Mouse (Mus musculus): ENCODE measurements around the gene Pbx1.

The Pbx1 gene

GRCm38 (mm10) chr1:168268224-168268623, 163.8 kb downstream of the Pbx1 start:
- DNase-seq (ENCODE audit: low read depth), result no peak

- DNase-seq (ENCODE audit: low read depth), result no peak
Measured at GRCm38 (mm10) chr1:168265594-168266390, 166.3 kb downstream of the Pbx1 start.

DNA sequence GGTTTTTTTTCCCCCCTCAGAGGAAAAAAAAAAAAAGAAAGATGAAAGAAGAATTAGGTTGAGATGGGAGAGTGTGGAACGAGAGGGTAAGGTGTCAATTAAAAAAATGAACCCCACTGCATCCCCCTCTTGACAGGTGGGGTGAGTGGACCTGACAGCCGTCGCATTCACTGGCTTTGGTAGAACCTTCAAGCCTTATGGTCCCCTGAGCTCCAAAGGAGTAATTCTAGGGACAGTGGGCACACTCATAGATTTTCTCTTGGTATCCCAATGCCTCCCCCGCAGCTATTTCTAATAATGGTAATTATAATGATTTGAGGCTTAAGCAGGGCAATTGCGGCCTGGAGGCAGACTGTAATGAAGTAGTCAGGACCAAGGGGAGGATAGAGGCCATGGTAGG, 167.0 kb downstream of the Pbx1 start:
- no peak for DNase-seq (ENCODE audit: low read depth)

DNA sequence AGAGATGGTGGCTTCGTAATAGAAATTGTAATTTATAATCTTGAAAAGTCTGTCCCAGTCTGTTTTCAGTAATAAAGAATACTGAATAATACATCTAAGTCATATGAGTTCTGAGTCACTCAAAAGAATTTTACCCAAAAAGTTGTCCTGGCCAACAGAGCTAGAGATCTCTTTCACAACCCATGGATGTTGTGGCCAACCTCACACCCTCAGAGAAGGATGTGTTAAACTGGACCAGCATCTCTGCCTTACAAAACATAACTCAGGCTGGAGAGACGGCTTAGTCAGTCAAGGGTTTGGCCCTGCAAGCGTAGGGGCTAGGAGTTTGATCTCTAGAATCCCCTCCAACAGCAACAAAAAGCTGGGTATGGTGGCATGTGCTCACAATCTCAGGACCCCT, 171.7 kb downstream of the Pbx1 start:
- no peak for DNase-seq (ENCODE audit: low read depth)

- DNase-seq (ENCODE audit: low read depth), result no peak
Measured at GRCm38 (mm10) chr1:168258856-168259255, 173.2 kb downstream of the Pbx1 start.

GRCm38 (mm10) chr1:168255347-168255908, 176.6 kb downstream of the Pbx1 start:
- no peak for DNase-seq (ENCODE audit: low read depth)

DNA sequence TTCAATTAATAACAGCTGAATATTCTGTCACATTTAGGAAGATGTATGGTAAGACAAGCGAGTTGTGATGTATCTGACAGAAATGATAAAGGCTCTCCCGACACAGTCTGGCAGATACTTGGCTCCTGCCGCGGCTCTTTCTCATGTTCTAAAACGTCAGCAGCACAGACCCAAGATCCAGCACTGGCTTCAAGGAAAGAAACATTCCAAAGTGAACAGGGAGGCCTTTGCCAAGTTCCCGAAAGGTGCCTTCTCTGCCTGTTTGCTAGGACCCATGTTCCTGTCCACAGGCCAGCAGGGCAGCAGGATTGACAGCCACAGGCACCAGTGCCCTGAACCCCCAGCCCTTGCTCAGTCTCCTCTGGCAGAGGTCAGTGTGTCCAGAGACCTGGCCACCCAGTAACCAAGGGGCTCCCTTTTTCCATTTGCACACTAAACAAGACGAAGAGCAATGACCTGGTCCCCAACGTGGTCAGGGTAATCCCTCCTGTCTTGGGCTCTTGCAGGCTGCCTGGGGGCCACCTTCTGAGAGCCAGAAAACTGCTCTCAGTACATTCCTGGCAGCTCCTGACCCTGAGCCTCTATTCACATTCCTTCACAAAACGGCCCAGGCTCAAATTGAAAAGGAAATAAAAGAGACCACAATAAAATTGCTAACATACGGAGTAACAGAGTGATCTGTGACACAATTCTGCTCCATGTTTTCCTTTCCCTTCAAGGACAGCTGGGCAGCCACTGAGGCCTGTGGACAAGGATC, 184.9 kb downstream of the Pbx1 start:
- no peak for DNase-seq (ENCODE audit: low read depth)

DNA sequence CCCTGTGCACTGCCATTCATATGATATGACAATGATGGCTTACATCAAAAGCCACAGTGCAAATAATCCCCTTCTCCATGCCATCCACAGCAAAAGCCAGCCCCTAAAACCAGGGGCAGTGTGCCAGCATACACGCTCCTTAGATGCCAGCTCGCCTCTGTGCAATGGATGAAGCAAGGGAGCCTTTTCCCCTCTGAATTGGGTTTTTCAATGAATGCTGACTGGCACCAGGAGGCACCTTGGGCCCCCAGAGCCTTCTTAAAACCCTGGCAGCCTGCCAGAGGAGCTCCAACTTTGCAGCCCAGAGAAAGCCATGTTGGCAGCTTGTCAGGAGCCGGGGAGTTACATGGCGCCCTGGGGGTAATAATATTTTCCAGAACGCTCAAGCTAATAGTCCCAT, 186.5 kb downstream of the Pbx1 start:
- DNase-seq (ENCODE audit: low read depth), result no peak

DNA sequence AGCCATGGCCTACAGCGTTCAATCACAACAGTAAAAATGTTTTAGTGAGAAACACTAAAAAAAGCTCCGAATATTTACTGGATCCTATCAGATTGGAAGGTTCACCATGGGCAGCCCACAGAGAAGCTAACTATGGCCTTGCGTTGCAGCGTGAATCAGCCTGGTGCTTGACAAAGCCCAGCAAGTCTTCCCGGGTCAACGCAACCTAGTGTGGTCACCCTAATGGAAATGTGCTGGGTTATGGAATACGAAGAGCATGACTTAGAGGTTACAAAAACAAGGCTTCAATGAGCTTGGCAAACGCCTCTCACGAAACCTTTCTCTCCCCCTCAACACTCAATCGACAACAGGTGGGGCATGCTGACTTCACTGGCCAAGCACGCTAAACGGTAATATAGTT, 188.3 kb downstream of the Pbx1 start:
- DNase-seq (ENCODE audit: low read depth), result no peak

GRCm38 (mm10) chr1:168243068-168243467, 189.0 kb downstream of the Pbx1 start:
- no peak for DNase-seq (ENCODE audit: low read depth)

- DNase-seq (ENCODE audit: low read depth), result no peak
Measured at GRCm38 (mm10) chr1:168241316-168241715, 190.8 kb downstream of the Pbx1 start.

GRCm38 (mm10) chr1:168240846-168241245, 191.2 kb downstream of the Pbx1 start:
- DNase-seq (ENCODE audit: low read depth), result no peak

DNA sequence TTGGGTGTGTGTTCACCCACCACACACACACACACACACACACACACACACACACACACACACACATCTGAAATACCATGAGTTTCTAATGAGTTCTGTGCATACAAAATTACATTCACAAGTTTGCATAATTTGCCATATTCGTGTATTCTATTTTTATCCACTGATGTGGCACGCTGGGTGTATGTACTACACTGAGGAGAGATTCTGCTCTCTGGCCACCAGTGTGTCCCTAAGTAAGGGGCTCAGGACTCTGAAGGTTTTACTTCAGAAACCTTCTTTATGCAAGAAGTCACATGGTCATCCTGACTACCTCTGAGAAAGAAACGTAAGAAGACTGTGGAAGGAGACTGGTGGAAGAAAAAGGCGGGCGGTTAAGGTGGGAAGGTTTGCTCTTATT, 191.7 kb downstream of the Pbx1 start:
- DNase-seq (ENCODE audit: low read depth), result no peak

GRCm38 (mm10) chr1:168236101-168236500, 196.0 kb downstream of the Pbx1 start:
- no peak for DNase-seq (ENCODE audit: low read depth)

DNA sequence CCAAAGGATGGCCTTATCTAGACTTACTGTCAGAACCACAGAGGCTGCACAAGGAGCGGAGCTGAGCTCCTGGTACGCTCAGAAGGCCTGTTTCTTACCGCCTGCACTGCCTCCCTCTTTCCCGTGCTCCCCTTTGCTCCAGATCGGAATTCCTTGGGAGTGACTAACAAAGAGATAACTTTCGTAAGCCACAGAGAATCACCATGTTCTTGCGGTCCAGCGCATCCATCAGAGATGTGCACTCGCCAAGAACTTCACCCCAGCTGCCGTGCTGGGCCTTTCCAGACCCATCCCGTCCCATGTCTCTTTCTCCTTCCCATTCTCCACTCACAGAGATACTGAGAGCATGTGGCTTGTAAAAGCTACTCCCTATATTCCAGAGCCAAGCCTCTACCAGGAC, 197.7 kb downstream of the Pbx1 start:
- no peak for DNase-seq (ENCODE audit: low read depth)

DNA sequence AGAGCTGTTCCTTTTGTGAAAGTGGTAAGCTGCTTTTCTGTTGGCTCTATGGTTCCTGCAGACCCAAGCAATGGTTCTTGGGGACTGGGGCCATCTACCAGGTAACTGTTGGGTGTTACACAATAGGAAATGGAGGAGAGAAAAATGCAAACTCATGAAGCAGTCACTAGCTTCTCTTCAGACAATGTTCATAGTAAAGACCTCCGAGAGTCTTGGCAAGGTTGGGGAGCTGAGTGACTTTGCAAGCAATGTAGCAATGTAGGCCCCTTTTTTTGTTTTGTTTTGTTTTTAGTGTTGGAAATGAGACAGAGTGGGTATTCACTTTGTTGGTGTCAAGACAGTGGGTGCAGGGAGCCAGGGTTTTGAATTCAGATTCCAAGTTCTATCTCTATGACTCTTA, 198.9 kb downstream of the Pbx1 start:
- no peak for DNase-seq (ENCODE audit: low read depth)

GRCm38 (mm10) chr1:168231548-168232429, 200.3 kb downstream of the Pbx1 start:
- no peak for DNase-seq (ENCODE audit: low read depth)

DNA sequence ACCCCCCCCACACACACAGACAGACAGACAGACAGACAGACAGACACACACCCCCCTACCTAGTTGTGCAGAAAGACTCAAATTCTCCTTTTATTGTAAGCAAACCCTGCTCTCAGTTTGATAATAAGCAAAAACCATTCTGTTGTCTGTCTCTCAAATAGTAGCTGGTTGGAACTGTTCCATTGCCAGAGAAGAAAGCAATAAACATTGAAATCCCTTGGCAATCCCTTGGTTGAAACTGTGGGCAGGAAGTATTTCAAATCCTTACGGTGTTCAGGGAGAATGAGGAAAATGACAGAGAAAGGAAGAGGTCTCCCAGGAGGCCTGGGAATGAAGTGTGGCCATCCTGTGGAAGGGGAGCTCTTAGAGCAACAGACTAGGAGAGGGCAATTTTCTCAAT, 201.2 kb downstream of the Pbx1 start:
- DNase-seq (ENCODE audit: low read depth), result no peak

GRCm38 (mm10) chr1:168230134-168230533, 201.9 kb downstream of the Pbx1 start:
- no peak for DNase-seq (ENCODE audit: low read depth)

DNA sequence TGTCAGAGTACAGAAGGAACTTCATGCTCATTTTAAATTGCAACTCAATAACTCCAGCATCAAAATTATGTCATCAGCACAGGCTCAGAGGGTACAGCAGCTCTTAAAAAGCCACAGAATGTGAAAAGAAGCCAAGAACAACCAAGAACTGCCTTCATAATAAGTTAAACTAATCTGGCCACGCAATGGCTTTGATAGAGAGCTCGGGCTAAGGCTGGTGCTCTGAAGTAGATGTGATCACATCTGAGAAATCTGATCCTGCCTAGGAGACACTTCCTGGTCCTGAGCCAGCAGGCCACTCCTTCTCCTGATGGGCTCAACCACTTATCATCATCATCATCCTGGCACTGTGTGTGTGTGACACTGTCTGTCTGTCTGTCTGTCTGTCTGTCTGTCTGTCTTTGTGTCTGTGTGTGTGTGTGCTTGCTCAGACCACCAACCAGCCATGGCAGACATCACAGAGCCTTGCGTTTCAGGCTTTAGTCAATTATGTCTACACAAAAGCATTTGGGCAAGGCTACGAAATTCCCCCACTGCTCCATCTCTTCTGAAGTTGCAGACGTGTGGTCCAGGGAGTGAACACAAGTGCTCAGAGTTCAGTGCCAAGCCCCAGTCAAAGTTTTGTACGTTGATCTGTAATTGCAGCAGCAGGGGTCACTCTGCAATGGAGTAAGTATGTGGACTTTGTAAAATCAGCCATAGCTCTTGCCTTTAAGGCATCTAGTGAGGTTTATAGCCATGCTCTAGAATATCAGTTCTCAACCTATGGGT, 203.1 kb downstream of the Pbx1 start:
- DNase-seq (ENCODE audit: low read depth), result no peak

DNA sequence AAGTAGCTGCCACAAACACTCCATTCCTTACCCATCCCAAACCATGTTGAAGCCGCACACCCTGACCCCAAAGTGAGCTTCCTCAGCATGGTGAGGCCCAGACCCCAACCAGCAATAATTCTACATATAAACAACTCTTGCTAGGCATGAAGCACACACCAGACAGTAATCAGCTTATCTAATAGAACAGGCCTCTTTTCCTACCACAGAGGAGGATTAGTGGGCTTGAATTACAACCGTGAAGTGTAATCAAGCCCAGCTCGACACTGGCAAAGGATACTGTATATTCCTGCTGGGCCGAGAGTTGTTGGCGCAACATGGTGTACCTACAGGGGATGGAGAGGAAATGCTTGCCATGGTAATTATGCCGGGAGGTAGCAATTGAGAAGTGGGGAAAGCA, 205.9 kb downstream of the Pbx1 start:
- no peak for DNase-seq (ENCODE audit: low read depth)
